In the genomic region with DNA sequence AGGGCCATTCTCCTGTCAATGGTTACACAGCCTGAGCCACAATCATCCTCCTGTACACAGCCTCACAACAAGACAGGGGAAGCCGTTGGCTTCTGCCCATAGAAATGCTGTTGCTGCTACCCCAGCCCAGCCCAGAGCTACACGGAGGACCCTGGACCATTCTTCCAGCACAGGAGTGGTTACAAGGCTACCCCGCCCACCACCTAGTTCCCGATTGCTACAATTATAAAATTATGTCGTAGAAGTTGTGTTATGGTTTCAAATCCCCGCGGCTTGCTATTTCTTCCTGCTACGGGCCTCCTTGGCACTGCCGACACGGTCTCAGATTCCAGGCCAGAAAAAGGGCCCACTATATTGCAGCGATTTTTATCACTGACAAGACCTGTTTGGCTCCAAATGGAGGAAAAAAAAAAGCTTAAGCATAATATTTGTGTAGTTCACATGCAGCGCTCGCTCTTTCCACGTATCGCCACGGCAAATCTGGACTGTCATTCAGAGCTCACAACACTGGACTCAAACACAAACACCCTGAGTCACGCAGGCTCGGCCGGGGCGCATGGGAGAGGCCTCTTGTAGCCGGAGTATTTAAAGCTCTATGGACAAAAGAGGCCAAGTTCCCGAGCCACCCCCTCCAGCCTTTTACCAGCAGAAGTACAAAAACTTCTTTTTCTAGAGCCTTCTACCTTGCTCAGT, we compare ENCODE assay signal across 12 mouse cellular contexts.
A peak's percentile ranks its signal among the peaks of the same experiment; 100 is the strongest.
DNase-seq lines count a peak whose midpoint lies in the region; ATAC-seq and TF ChIP-seq lines count a peak whose summit lies in the region.
"Had no signal": no experiment of that assay in that cellular context is flagged by ENCODE, and none has a peak within 500 bp of the region (broad histone marks: within the 10 kb centered on the region; RNA-seq: fewer than 3 reads in every experiment).

No protein-coding gene starts in this region.

- no peak overlapping the region for H3K4me2 ChIP-seq in hindbrain, embryonic 16.5 days (ENCODE audit: low read length)
- no peak overlapping the region for H3K4me2 ChIP-seq in lung, embryonic 14.5 days
- H3K4me2 ChIP-seq: liver, embryonic 11.5 days; neural tube, embryonic 12.5 days had no signal

- H3K9me3 ChIP-seq in hindbrain, embryonic 10.5 days = no peaks in the 10 kb centered on the region
- peaks cover 2% of the 10 kb centered on the region; the same call in 1 of the 2 replicates for H3K9me3 ChIP-seq in hindbrain, embryonic 16.5 days (ENCODE audit: control insufficient read depth, low read length)
- H3K9me3 ChIP-seq in lung, embryonic 14.5 days (ENCODE audit: low read depth, low read length) = no peaks in the 10 kb centered on the region
- H3K9me3 ChIP-seq: neural tube, embryonic 12.5 days had no signal

- peaks cover 31% of the 10 kb centered on the region for H3K4me1 ChIP-seq in hindbrain, embryonic 10.5 days (replicated peaks)
- no peaks in the 10 kb centered on the region for H3K4me1 ChIP-seq in hindbrain, embryonic 16.5 days (ENCODE audit: control insufficient read depth, insufficient read depth, low read depth, low read length)
- H3K4me1 ChIP-seq in lung, embryonic 14.5 days (ENCODE audit: insufficient read depth) = peaks cover 21% of the 10 kb centered on the region
- H3K4me1 ChIP-seq: neural tube, embryonic 12.5 days had no signal

- intact Hi-C loops in heart, postnatal 10 days (cut with DNase I) = no loop called here

- H3K36me3 ChIP-seq in hindbrain, embryonic 10.5 days = no peaks in the 10 kb centered on the region
- H3K36me3 ChIP-seq in hindbrain, embryonic 16.5 days (ENCODE audit: control insufficient read depth, insufficient read depth, low read length) = no peaks in the 10 kb centered on the region
- H3K36me3 ChIP-seq in lung, embryonic 14.5 days (ENCODE audit: insufficient read depth) = no peaks in the 10 kb centered on the region
- H3K36me3 ChIP-seq: neural tube, embryonic 12.5 days had no signal

- no peak for ATAC-seq in hindbrain, embryonic 16.5 days
- peak; percentile 29; the same call in 1 of the 2 replicates for ATAC-seq in lung, embryonic 14.5 days (ENCODE audit: insufficient read depth)
- ATAC-seq: forebrain, postnatal 0 days had no signal

- H3K4me3 ChIP-seq in hindbrain, embryonic 10.5 days = no peak overlapping the region
- H3K4me3 ChIP-seq in hindbrain, embryonic 16.5 days (ENCODE audit: low read length) = no peak overlapping the region
- H3K4me3 ChIP-seq in lung, embryonic 14.5 days (ENCODE audit: low read depth, low read length) = no peak overlapping the region
- H3K4me3 ChIP-seq: neural tube, embryonic 12.5 days had no signal

- WGBS in hindbrain, embryonic 10.5 days = 76% methylated on average over 22 of the region's 22 CpGs
- WGBS in hindbrain, embryonic 16.5 days = 68% methylated on average over 22 of the region's 22 CpGs
- 49% methylated on average over 22 of the region's 22 CpGs for WGBS in lung, embryonic 14.5 days

- H3K9ac ChIP-seq in hindbrain, embryonic 16.5 days (ENCODE audit: low read depth, low read length) = no peak overlapping the region
- no peak overlapping the region for H3K9ac ChIP-seq in lung, embryonic 14.5 days
- H3K9ac ChIP-seq: forebrain, postnatal 0 days; neural tube, embryonic 12.5 days had no signal

- no peaks in the 10 kb centered on the region for H3K27me3 ChIP-seq in hindbrain, embryonic 10.5 days (ENCODE audit: insufficient read depth, poor library complexity, severe bottlenecking)
- H3K27me3 ChIP-seq in hindbrain, embryonic 16.5 days (replicated peaks; ENCODE audit: control insufficient read depth, insufficient read depth, low read length) = no peaks in the 10 kb centered on the region
- H3K27me3 ChIP-seq in lung, embryonic 14.5 days (ENCODE audit: insufficient read depth, low read length) = no peaks in the 10 kb centered on the region
- H3K27me3 ChIP-seq: neural tube, embryonic 12.5 days had no signal

- DNase-seq in hindbrain, embryonic 10.5 days (ENCODE audit: low spot score) = no peak
- peak; percentile 46 for DNase-seq in urinary bladder, postnatal 25 days (ENCODE audit: low spot score)
- DNase-seq in urinary bladder, adult 2 months (ENCODE audit: low spot score) = no peak
- DNase-seq in lung, embryonic 14.5 days = peak; percentile 43
- DNase-seq in urinary bladder, postnatal 36 days (ENCODE audit: low spot score in 2 of 2) = peak; percentile 71 to 82
- DNase-seq in heart, postnatal 10 days = no peak
- DNase-seq in layer of hippocampus, postnatal 10 days (ENCODE audit: low spot score in 2 of 2) = no peak
- DNase-seq: adrenal gland, adult 8-10 months; forebrain, postnatal 0 days had no signal

- peak overlapping the region; percentile 19 for H3K27ac ChIP-seq in hindbrain, embryonic 10.5 days
- no peak overlapping the region for H3K27ac ChIP-seq in hindbrain, embryonic 16.5 days (ENCODE audit: low read depth, low read length)
- H3K27ac ChIP-seq in lung, embryonic 14.5 days (ENCODE audit: low read depth) = peak overlapping the region; percentile 68
- H3K27ac ChIP-seq: neural tube, embryonic 12.5 days had no signal

- no peak for TF ChIP-seq CTCF in lung, embryonic 14.5 days (IDR thresholded peaks at IDR 0.05; ENCODE audit: low read depth)

Comparison
In these comparisons a context has a peak if more than half of its experiments do, and no peak if none do; other contexts are left out.
1. DNase-seq: peak in urinary bladder, postnatal 25 days (single experiment), lung, embryonic 14.5 days (single experiment) and urinary bladder, postnatal 36 days (2 of 2); none in hindbrain, embryonic 10.5 days (single experiment), urinary bladder, adult 2 months (single experiment), heart, postnatal 10 days (0 of 2) and layer of hippocampus, postnatal 10 days (0 of 2).